Mouse (Mus musculus): Measurements from ENCODE around the gene Amn. TPM values are rescaled to one million over a fixed set of nuclear protein-coding genes. Genes with fewer than 3 reads are reported as not detected.

Amn gene
- polyA plus RNA-seq, 1 experiment from 2014 or later = 1.0 TPM

DNA sequence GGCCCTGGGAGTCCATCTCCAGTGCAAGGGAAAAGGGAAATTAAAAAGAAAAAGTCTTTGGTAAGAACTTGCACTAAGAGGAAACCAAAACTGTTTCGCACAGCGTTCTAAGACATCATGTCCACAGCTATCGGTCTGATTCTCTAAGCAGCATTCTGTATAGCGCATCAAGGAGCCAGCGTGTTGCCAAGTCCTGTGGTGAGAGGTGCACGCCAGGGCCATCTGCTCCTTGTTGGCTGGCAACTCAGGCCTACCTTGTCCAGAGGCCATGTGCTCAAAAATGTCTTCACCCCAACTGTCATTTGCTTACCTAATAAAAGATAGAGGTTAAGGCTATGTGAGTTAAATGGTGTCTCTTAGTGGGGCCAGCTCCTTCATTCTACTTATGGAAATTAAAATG lies 29.0 kb upstream of the Amn start:
- H3K9ac ChIP-seq = no peak overlapping the region
- no peak overlapping the region for H3K4me2 ChIP-seq (replicated peaks)
- no peaks in the 10 kb centered on the region for H3K27me3 ChIP-seq
- ATAC-seq (ENCODE audit: low FRiP score) = no peak
- H3K9me3 ChIP-seq (replicated peaks) = no peaks in the 10 kb centered on the region
- H3K36me3 ChIP-seq = peaks cover 56% of the 10 kb centered on the region
- H3K4me1 ChIP-seq = peaks cover 7% of the 10 kb centered on the region
- no peak overlapping the region for H3K27ac ChIP-seq
- 95% methylated on average over 6 of the region's 6 CpGs for WGBS
- H3K4me3 ChIP-seq = no peak overlapping the region

DNA sequence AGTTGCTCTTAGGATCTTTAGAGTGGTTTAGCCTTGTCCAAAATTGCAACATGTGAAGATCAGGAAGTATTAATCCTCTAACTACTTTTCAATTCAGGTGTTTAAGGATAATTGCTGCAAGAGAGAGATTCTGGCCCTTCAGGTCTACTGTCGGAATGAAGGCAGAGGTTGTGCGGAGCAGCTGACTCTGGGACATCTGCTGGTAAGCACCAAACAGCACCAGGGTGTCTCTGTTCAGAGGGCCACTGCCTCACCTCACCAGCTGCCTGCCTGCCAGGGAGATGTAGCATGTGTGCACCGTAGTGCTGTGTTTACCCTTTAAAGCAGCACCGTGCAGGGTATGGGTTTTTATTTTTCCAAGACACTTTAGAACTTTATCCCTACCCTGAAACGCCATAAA lies 28.5 kb upstream of the Amn start:
- WGBS = 97% methylated on average over 5 of the region's 5 CpGs
- no peak for ATAC-seq (ENCODE audit: low FRiP score)
- Histone ChIP-seq H3K27ac (no peak overlapping the region), H3K36me3 (peaks cover 59% of the 10 kb centered on the region), H3K4me1 (peaks cover 7% of the 10 kb centered on the region), H3K9ac (no peak overlapping the region), H3K4me2 (replicated peaks) (no peak overlapping the region), H3K4me3 (no peak overlapping the region), H3K9me3 (replicated peaks) (no peaks in the 10 kb centered on the region), H3K27me3 (no peaks in the 10 kb centered on the region)

DNA sequence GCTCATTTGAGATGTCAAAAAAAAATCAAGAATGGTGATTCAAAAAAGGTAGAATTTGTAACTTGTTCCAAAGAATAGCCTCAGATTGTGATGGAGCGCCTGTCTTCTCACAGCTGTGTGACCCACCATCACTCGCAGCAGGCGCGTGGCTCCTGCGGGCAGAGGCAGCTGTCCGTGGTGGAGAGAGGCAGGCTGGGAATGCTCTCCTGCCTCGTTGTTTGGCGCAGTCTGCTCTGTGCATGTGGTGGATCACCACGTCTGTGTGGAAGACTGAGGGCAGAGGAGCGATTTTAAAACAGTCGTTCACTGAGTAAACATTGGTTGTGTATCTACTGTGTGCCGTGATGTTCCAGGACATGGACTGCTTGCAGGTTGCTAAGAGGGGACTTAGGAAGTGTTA lies 27.2 kb upstream of the Amn start:
- Histone ChIP-seq H3K36me3 (peaks cover 56% of the 10 kb centered on the region), H3K4me2 (replicated peaks) (no peak overlapping the region), H3K27ac (no peak overlapping the region), H3K4me3 (no peak overlapping the region), H3K9me3 (replicated peaks) (no peaks in the 10 kb centered on the region), H3K9ac (no peak overlapping the region), H3K27me3 (no peaks in the 10 kb centered on the region), H3K4me1 (peaks cover 1% of the 10 kb centered on the region; the same call in 1 of the 2 replicates)
- WGBS = 94% methylated on average over 12 of the region's 12 CpGs
- ATAC-seq (ENCODE audit: low FRiP score) = no peak

DNA sequence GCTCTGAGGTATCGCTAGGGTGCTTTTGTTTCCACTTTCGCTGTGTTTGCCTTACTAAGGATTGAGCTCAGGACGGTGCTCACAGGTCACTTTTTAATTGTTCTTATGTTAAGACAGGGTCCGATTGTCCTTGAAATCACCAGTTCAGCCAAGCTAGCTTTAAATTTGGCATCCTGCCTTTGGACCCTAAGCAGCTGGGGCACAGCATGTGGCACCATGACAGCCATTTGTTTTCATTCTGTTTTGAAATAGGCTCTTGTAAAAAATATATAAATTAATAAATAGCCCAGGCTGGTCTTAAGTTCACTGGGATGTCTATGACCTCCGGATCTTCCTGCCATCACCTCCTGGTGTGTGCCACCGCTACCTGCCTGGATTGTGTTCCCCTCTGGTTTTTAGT lies 25.8 kb upstream of the Amn start:
- no peaks in the 10 kb centered on the region for H3K9me3 ChIP-seq (replicated peaks)
- 85% methylated on average over 6 of the region's 6 CpGs for WGBS
- H3K36me3 ChIP-seq = peaks cover 59% of the 10 kb centered on the region
- no peaks in the 10 kb centered on the region for H3K4me1 ChIP-seq
- no peak overlapping the region for H3K4me2 ChIP-seq (replicated peaks)
- ATAC-seq (ENCODE audit: low FRiP score) = no peak
- no peaks in the 10 kb centered on the region for H3K27me3 ChIP-seq
- no peak overlapping the region for H3K4me3 ChIP-seq
- no peak overlapping the region for H3K9ac ChIP-seq
- H3K27ac ChIP-seq = no peak overlapping the region

DNA sequence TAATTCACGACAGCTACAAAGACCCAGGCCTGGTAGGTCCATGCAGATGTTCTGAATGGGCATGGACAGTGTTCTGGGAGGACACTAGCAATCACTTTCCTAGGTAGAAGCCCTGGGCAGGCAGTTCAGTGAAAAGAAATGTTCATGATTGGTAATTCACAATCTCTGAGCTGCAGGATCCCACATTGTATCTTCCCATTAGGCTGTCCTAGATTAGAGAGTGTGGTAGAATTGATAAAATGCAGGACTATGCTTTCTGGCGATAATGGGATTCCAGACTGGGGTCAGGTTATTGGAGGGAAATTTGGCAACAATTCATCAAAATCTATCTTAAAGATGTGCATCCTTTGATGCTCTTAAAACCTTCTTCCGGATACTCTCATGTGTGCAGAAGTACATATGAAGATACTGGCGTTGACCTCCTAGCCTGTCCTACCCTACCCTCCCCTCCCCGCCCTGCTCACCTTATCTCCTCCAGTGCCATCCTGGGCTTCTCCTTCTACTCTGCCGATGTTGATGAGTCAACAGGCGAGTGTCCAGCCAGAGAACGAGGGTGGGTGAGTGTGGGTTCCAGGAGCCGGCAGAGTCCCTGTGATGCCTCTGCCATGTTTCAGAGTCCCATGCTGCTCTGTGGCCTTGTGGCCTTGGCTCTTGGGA lies 24.0 kb upstream of the Amn start:
- H3K4me3 ChIP-seq = no peak overlapping the region
- H3K4me1 ChIP-seq = no peaks in the 10 kb centered on the region
- H3K27me3 ChIP-seq = no peaks in the 10 kb centered on the region
- H3K36me3 ChIP-seq = peaks cover 64% of the 10 kb centered on the region
- no peak overlapping the region for H3K27ac ChIP-seq
- H3K9me3 ChIP-seq (replicated peaks) = no peaks in the 10 kb centered on the region
- ATAC-seq (ENCODE audit: low FRiP score) = no peak
- 96% methylated on average over 9 of the region's 9 CpGs for WGBS
- no peak overlapping the region for H3K4me2 ChIP-seq (replicated peaks)
- H3K9ac ChIP-seq = no peak overlapping the region

DNA sequence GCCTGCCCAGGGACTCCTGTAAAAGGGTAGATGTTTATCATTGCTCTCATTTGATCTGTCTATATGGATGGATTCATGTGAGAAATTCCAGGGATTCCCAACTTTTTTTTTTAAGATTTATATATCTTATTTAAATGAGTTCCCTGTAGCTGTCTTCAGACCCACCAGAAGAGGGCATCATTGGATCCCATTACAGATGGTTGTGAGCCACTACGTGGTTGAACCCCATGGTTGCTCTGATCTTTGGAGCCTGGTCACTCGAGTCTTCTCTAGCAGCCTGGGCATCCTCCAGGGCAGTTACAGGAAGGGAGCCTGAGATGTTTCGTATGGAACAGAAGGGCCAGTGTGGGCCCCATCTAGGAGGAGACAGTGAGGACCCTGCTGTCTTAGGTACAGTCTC lies 21.8 kb upstream of the Amn start:
- H3K36me3 ChIP-seq = peaks cover 52% of the 10 kb centered on the region
- no peaks in the 10 kb centered on the region for H3K27me3 ChIP-seq
- no peak overlapping the region for H3K9ac ChIP-seq
- H3K4me2 ChIP-seq (replicated peaks) = no peak overlapping the region
- ATAC-seq (ENCODE audit: low FRiP score) = no peak
- no peaks in the 10 kb centered on the region for H3K4me1 ChIP-seq
- H3K4me3 ChIP-seq = no peak overlapping the region
- WGBS = 65% methylated on average over 3 of the region's 3 CpGs
- H3K9me3 ChIP-seq (replicated peaks) = no peaks in the 10 kb centered on the region
- no peak overlapping the region for H3K27ac ChIP-seq

DNA sequence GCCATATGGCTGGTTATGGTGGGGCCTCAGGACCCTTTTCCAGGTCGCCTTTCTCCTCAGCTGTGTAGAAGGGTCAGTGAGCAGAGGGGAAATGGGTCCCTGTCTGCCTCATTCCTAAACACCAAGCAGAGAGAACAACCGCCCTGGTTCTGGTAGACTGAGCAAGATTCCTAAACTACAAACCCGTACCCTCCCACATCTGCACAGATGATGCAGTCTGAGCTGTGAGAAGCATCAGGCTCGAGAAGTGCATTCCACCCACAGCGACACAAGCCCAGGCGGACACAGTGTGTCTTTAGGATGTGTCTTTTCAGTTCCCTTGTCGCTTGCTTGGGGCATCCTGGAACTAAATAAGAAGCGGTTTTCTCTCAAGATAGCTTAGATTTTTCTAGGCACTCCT lies 20.8 kb upstream of the Amn start:
- 87% methylated on average over 8 of the region's 8 CpGs for WGBS
- H3K9me3 ChIP-seq (replicated peaks) = no peaks in the 10 kb centered on the region
- ATAC-seq (ENCODE audit: low FRiP score) = no peak
- H3K4me1 ChIP-seq = no peaks in the 10 kb centered on the region
- H3K36me3 ChIP-seq = peaks cover 42% of the 10 kb centered on the region
- no peak overlapping the region for H3K9ac ChIP-seq
- no peak overlapping the region for H3K4me3 ChIP-seq
- no peak overlapping the region for H3K4me2 ChIP-seq (replicated peaks)
- H3K27me3 ChIP-seq = no peaks in the 10 kb centered on the region
- no peak overlapping the region for H3K27ac ChIP-seq

DNA sequence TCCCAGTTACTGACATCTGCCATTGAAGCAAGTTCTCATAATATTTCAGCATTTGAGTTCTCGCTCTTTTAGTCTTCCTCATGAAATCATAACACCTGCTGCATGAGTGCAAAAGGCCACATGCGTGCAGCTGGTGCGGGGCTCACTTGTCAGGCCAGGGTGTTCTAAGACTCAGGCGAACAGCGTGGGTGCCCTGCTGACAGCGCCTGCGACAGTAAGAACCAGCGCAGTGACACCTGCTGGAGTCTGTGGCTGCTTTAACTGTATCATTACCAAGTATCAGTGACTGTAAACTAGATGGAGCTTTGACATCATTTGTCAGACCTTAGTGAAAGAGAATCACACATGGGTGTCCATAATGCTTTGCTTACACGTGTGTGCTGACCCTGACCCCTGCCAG lies 19.7 kb upstream of the Amn start:
- Histone ChIP-seq H3K27me3 (no peaks in the 10 kb centered on the region), H3K4me2 (replicated peaks) (no peak overlapping the region), H3K4me3 (no peak overlapping the region), H3K9ac (no peak overlapping the region), H3K9me3 (replicated peaks) (no peaks in the 10 kb centered on the region), H3K36me3 (peaks cover 44% of the 10 kb centered on the region), H3K27ac (no peak overlapping the region), H3K4me1 (no peaks in the 10 kb centered on the region)
- ATAC-seq (ENCODE audit: low FRiP score) = no peak
- WGBS = 79% methylated on average over 9 of the region's 9 CpGs

DNA sequence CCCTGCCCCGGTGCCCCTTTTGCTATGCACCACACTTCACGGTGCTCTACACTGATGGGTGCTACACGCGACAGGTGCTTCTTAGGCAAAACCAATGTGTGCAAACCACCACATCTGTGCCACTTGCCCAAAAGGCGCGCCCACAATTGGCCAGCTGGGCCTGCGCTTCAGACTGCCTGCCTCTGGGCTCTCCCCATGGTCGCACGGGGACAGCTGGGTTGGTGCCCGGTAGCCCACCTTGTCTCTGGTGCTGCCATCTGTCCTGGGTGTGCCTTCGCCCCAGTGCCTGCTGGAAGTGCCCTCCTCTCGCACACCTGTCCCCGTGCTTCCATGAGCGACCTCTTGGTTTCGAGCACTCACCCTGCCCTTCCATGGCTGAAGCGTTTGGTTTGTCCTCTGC lies 7.2 kb upstream of the Amn start:
- H3K4me2 ChIP-seq (replicated peaks) = no peak overlapping the region
- peaks cover 42% of the 10 kb centered on the region for H3K36me3 ChIP-seq
- no peak for ATAC-seq (ENCODE audit: low FRiP score)
- H3K4me1 ChIP-seq = no peaks in the 10 kb centered on the region
- H3K27me3 ChIP-seq = no peaks in the 10 kb centered on the region; the same call in 1 of the 2 replicates
- H3K9ac ChIP-seq = no peak overlapping the region
- H3K9me3 ChIP-seq (replicated peaks) = no peaks in the 10 kb centered on the region
- WGBS = 93% methylated on average over 16 of the region's 16 CpGs
- no peak overlapping the region for H3K27ac ChIP-seq
- H3K4me3 ChIP-seq = no peak overlapping the region

DNA sequence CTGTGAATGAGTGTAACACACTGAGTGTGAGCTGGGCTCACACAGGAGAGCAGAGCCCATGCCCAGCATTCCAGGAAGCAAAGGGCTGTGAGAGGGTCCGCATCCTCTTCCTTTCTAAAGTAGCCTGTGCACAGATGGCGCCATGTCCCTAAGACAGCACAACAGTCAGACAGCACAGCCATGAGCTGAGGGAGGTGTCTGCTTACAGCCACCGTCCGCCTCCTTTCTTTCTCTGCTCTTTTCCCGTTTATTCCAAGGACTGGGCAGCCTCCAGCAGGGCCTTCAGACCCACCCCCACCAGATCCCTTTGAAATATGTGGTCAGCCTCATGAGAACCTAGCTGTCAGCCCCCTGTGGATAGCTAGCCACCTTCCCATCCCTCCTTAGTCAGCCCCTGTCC lies 5.7 kb upstream of the Amn start:
- H3K27me3 ChIP-seq = peaks cover 13% of the 10 kb centered on the region
- no peaks in the 10 kb centered on the region for H3K9me3 ChIP-seq (replicated peaks)
- no peak overlapping the region for H3K9ac ChIP-seq
- H3K4me1 ChIP-seq = no peaks in the 10 kb centered on the region
- ATAC-seq (ENCODE audit: low FRiP score) = no peak
- whole genome bisulfite sequencing = 72% methylated on average over 5 of the region's 5 CpGs
- H3K36me3 ChIP-seq = peaks cover 36% of the 10 kb centered on the region
- no peak overlapping the region for H3K4me3 ChIP-seq
- H3K4me2 ChIP-seq (replicated peaks) = no peak overlapping the region
- no peak overlapping the region for H3K27ac ChIP-seq

DNA sequence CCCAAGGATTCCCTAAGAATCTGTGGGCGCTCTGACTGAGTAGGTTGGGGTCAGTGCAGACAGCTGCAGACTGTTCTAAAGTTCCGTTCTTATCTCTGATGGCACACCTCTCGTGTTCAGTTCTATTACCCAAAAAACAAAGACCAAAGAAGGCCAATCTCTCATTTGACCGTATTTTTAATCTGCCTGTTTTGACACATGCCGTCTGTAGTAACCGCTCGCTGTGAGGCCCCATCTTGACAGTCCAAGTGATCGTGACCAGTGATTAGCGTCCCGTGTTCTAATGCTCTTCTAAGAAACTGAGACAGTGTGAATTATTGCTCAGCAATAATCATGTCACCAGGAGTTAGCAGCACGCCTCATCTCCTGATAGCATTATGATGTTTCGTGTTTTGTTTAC lies 4.3 kb upstream of the Amn start:
- no peak overlapping the region for H3K4me2 ChIP-seq (replicated peaks)
- no peak overlapping the region for H3K9ac ChIP-seq
- 88% methylated on average over 12 of the region's 12 CpGs for WGBS
- no peaks in the 10 kb centered on the region for H3K9me3 ChIP-seq (replicated peaks)
- H3K27me3 ChIP-seq = peaks cover 27% of the 10 kb centered on the region
- no peak overlapping the region for H3K27ac ChIP-seq
- H3K4me1 ChIP-seq = peaks cover 3% of the 10 kb centered on the region; the same call in 1 of the 2 replicates
- H3K4me3 ChIP-seq = no peak overlapping the region
- H3K36me3 ChIP-seq = peaks cover 23% of the 10 kb centered on the region
- no peak for ATAC-seq (ENCODE audit: low FRiP score)

DNA sequence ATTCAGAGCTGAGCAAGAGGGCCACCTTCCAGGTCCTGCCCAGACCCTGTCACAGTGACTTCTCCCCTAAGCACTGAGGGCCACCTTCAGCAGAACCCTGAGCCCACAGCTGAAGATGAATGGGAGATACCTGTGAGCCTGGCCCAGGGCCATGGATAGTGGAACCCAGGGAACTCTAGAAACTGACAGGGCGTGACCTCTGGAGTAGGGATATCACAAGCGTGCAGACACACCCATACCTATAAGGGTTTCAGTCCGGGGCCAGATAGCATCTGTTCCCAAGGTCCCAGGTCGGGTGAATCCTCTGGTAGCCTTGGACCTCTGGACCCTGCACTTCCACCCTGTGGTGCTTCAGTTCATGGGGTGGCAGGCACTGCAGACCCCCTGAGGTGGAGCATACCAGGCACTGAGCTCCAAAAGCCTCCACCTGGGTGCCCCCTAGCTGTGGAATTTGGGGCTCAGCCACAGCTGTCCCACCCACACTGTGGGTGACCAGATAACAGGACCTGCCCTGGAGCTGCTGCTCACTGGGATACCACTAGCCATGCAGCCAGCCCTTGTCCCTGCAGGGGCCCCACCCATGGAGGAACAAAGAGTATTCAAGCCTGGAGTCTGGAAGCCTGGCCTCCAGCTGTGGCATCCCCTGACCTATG lies 3.1 kb upstream of the Amn start:
- H3K4me1 ChIP-seq = peaks cover 3% of the 10 kb centered on the region; the same call in 1 of the 2 replicates
- WGBS = 69% methylated on average over 4 of the region's 4 CpGs
- H3K9ac ChIP-seq = no peak overlapping the region

DNA sequence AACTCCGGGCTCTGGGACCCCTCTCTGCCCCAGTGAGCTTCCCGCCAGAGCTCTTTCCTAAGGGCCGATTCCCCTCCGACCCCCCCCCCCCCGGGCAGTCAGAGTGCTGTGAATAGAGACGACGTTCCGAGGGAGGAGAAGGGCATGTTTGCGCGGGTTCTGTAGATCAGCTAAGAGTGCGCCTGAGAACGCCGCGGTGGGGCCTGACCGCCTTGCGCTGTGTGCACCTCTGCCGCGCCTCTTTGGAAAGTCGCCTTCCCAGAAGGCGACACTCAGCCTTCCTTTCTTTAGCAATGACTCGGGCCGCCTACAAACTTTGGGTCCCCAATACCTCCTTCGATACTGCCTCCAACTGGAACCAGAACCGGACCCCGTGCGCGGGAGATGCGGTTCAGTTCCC lies 511 bp downstream of the Amn start:
- Histone ChIP-seq H3K36me3 (no peaks in the 10 kb centered on the region), H3K9ac (no peak overlapping the region), H3K4me3 (no peak overlapping the region), H3K4me2 (replicated peaks) (no peak overlapping the region), H3K9me3 (replicated peaks) (no peaks in the 10 kb centered on the region), H3K27me3 (peaks cover 75% of the 10 kb centered on the region), H3K27ac (no peak overlapping the region), H3K4me1 (peaks cover 23% of the 10 kb centered on the region)
- ATAC-seq (ENCODE audit: low FRiP score) = no peak
- WGBS = 7% methylated on average over 27 of the region's 28 CpGs

More for the DNA sequence above, 3.1 kb upstream of the Amn start:
- H3K36me3 ChIP-seq = peaks cover 18% of the 10 kb centered on the region
- H3K9me3 ChIP-seq (replicated peaks) = no peaks in the 10 kb centered on the region
- H3K27ac ChIP-seq = no peak overlapping the region
- peaks cover 39% of the 10 kb centered on the region for H3K27me3 ChIP-seq
- no peak overlapping the region for H3K4me3 ChIP-seq
- H3K4me2 ChIP-seq (replicated peaks) = no peak overlapping the region
- no peak for ATAC-seq (ENCODE audit: low FRiP score)

All from hindbrain, embryonic 12.5 days (tissue).